Mouse (Mus musculus) gastrocnemius, adult 8-10 months (tissue): ENCODE results near the gene Fras1. TPM values are rescaled to one million over a fixed set of nuclear protein-coding genes. Genes with fewer than 3 reads are reported as not detected.

Experiments used
- DNase-seq, 2 experiments: peaks; one replicate each; pipeline ENCODE4 v3.0.0; 2022; ENCODE audit warnings: low spot score in 2 of 2
- total RNA-seq, 4 experiments: library from RNA; stranded (reverse); gene quantifications; 2 replicates each; pipeline ENCODE4 v1.2.4; 2022

Fras1 gene
- total RNA-seq, 4 experiments from 2014 or later, result 0.48 to 2.3 (median 1.7) TPM

GRCm38 (mm10) chr5:96641297-96641696 lies 267.5 kb downstream of the Fras1 start:
- DNase-seq, result no peak

- DNase-seq, result no peak
These were observed 301.9 kb downstream of the Fras1 start for GRCm38 (mm10) chr5:96675676-96676075.

DNA sequence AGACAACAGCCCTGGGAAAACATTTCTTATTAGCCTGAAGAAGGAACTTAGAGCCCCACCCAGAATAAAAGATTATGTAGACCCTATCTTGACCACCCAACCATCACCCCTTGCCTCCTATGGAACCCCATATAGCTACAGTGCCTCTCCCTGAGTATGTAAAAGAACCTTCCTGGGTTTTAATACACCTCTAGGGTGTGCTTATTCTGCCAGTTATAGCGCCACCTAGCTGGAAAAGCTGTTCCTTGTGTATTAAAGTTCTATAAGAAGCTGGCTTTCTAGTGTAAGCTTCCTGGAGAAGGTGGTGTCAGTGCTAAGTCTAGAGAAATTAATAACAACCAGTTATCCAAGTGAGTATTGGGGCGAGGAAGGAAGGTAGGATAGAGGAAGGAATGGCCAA lies 303.7 kb downstream of the Fras1 start:
- DNase-seq, result no peak

- no peak for DNase-seq
These were observed 307.3 kb downstream of the Fras1 start for GRCm38 (mm10) chr5:96681085-96681484.

- DNase-seq, result no peak
These were observed 309.0 kb downstream of the Fras1 start for GRCm38 (mm10) chr5:96682777-96683176.

DNA sequence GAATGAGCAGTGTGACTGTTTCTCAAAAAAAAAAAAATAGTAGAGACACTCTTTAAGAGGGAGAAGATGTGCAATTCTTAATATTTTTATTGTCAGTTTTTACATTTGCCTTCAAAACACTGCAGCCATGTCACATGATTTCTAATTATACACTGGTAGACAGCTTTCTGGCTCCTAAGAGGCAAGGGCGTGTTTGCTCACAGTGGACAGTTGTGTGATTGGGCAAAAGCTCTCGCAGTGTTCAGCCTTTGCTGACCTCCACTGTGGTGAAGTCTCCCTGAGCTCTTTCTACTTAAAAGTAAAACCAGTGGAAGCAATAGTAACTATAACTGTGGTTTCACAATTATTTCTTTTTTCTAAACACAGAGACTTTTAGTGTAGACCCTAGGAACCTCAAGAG lies 315.1 kb downstream of the Fras1 start:
- DNase-seq, result no peak

- no peak for DNase-seq
These were observed 325.2 kb downstream of the Fras1 start for GRCm38 (mm10) chr5:96698972-96699371.

GRCm38 (mm10) chr5:96702706-96703625 lies 329.2 kb downstream of the Fras1 start:
- DNase-seq, result no peak

DNA sequence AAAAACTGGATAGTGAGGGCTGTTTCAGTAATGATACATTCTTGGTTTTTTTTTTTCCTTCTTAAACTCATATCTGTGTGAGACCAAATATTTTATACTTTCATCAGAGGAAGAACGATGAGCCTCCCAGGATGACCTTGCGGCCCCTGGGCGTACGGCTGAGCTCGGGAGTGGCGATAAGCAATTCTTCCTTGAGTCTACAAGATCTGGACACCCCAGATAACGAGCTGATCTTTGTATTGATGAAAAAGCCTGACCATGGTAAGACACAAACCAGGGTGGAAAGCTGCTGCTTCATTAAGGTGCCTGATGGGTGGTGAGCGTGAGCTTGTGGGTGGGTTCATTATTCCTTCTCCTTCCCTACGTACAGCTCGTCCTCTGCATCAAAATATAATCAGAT lies 334.8 kb downstream of the Fras1 start:
- DNase-seq, result no peak

GRCm38 (mm10) chr5:96712089-96712684 lies 338.4 kb downstream of the Fras1 start:
- no peak for DNase-seq

DNA sequence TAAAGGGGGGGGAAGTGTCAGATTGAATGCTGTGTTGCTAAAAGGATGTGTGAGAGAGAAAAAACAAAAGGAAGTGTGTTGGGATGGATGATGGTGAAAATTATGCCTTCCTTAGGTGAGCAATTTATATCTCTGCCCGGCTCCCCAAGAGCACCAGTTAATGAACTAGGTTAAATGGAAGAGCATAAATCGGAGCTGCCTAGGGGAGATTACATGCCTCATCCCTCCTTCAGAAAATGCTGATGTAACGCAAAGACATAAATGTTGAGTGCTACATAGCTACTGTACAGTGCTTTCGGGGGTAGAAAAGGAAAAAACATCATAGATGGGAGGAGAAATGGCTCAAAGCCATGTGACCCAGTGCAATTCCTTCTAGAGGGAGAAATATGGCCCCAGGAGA lies 339.0 kb downstream of the Fras1 start:
- no peak for DNase-seq

DNA sequence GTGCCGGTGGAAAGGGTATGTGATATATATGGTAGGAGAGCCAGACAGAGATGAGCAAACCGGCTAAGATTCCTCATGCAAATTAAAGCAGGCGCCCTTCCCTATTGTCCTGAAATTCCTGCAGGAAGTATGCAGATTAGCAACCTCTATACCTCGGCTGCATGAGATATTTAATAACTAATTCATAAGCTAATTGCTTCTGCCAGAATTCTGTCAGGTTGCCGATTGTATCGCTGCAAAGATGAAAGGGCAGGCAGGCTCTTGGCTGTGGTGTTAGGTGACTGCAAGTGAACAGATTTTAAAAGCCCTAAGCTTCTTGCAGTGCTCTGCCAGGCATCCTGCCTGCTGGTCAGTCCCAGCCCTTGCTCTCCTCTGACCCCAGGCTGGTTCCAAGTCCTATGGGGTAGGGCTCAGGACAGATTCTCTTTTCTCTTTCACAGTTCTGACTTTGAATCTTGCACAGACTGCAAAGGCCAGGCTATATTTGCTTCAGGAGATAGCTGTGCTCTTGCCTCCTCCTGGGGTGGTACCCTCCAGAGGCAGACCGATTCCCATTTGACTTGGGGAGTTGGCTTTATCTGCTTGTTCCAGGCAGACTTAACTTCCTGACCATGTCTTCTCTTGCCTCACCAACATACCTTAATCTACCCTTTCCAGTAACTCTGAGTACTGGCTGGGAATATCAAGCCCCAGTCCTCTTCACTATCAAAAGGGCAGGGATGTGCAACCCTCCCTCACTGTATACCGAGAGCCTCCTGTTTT lies 342.7 kb downstream of the Fras1 start:
- no peak for DNase-seq

DNA sequence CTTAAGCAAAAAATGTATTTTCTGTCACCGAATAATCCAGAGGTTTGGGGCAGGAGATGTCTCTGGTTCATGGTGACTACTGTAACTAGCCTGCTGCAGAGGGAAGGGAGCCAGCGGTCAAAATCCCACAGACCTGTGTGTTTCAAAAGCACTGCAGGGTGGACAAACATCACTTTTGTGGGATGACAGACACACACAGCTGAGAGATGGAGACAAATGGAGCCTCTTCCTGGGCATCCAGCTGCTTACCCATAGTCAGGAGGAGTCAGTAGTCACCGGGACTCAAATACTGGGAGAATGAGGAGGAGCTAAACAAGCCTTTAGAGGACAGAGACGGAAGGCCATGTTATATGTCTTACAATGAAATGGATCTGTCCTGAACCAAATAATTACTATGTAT lies 343.9 kb downstream of the Fras1 start:
- DNase-seq, result no peak

DNA sequence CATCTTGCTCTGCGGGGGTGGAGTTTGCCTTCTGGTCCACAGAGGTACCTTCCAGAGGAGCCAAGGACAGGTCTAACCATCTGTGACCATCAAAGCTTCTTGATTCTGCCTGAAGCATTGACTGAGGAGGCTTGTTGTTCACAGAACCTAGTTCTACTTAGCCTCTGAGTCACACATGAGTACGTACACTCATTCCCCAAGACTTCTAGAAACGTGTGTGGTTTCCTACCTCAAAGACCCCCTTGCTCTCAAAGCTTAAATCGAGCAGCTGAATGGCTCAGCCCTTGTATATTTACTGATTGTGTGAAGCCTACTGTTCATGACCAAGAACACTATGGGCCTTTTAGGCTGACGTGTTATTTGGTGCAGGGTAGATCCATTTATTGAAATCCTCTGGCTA lies 344.8 kb downstream of the Fras1 start:
- DNase-seq, result no peak

GRCm38 (mm10) chr5:96719221-96719620 lies 345.5 kb downstream of the Fras1 start:
- no peak for DNase-seq

- no peak for DNase-seq
These were observed 348.9 kb downstream of the Fras1 start for GRCm38 (mm10) chr5:96722690-96723089.

DNA sequence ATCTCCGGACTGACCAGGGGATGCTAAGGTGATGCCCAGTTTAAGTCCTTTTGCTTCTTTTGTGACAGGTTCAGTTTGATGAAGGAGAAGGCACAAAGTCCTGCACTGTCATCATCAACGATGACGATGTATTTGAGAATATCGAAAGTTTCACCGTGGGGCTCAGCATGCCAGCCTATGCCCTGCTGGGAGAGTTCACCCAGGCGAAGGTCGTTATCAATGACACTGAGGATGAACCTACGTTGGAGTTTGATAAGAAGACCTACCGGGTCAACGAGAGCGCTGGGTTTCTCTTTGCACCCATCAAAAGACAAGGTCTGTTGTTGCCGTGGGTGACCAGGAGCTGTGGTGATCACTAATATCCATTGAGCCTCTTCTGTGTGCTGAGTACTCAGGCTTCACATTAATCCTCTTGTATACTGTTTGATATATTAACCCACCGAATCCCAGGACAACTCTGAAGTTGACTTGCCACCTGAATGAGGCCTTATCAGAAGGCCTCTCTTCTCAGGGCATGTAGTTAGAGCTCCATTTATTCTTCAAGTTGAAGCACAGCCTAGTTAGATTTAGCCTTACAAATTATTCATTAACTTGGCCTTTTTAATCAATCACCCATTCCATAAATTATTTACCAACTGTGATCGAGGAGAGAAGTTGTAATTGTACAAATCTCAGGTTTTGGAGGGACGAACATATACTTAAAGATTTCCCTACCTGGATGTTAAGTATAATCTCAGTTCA lies 365.6 kb downstream of the Fras1 start:
- no peak for DNase-seq

- no peak for DNase-seq
These were observed 373.6 kb downstream of the Fras1 start for GRCm38 (mm10) chr5:96747195-96747984.

DNA sequence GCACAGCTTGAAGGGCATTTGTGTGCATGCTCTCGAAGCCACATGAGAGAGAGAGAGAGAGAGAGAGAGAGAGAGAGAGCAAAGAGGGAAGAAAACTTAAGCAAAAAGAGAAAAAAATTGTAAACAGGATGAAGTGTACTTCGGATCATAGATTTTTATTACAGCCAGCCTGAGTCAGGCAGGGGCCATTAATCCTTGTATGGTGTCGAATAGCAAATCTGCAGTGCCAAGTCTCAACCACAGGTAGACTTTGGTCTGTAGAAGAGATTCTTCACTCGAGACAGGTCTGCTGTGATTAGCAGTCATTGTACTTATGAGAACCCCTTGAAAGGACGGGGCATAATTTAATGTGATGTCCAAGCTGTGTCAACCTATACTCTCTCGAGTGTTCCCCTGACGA lies 383.9 kb downstream of the Fras1 start:
- no peak for DNase-seq

DNA sequence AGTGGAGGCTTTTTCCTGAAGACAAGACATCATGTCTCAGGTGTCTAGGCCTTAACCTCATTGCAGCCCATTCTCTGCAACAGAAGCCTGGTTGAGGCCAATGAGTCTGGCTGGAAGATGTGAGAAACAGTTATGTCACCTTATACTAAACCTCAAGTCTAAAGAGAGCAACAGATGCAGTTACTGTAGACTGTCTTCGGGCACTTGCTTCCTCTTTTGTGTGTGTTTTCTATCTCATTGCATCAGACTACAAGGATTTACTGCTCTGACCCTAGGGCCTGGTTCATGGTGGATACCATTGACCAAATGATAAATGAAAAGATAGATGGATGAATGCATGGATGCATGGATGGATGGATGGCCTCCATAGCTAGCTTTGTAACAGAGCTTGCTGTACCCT lies 388.3 kb downstream of the Fras1 start:
- DNase-seq, result no peak
